Mouse (Mus musculus): ENCODE measurements around the gene Slc7a10.

The Slc7a10 gene

GRCm38 (mm10) chr7:35172519-35172918, 13.7 kb upstream of the Slc7a10 start:
- DNase-seq (ENCODE audit: low spot score) = no peak

- DNase-seq (ENCODE audit: low spot score) = no peak
These were observed 10.7 kb upstream of the Slc7a10 start for GRCm38 (mm10) chr7:35175533-35175932.

GRCm38 (mm10) chr7:35176412-35177381, 9.5 kb upstream of the Slc7a10 start:
- no peak for DNase-seq (ENCODE audit: low spot score)

DNA sequence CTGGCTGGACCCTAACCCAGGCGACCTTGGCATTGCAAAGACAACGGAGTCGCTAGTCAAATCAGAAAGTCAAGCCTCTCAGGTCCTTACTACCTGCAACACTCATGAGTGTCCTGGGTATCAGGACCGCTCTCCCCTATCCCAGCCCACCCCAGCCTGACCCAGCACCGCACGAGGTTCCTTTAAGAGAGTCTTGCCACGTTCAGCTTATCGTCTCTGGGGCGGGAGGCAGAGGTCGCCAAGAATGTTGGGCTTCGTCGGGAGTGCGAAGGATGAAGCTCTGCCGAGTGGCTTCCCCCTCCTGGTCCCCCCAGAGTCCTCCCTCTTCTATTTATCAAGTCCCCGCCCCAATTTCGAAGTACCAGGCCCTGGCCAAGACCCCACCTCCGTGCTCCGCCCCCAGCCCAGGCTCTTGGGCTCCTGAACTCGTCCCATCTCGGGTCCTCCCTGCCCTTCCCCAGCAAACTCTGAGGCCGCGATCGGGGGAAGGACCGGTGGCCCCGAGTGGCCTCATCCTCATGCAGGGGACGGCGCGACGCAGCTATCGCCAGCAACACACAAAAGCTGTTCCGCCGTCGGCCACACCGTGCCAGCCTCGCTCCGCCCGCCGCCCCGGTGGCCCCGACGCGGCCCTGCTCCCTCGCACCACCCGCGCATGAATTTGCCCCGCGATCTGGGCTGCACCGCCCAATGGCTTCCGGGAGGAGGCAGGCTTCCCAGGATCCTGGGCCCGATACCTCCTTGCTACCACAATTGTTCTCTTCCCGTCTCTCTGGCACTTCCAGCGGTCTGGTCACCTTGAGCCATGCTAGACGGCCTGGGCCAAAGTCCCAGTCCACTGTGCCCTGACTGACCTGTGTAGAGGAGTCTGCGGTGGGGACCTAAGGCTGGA, 1.1 kb upstream of the Slc7a10 start:
- peak; percentile 31 for DNase-seq (ENCODE audit: low spot score)

- no peak for DNase-seq (ENCODE audit: low spot score)
These were observed 3.5 kb downstream of the Slc7a10 start for GRCm38 (mm10) chr7:35189699-35190098.

DNA sequence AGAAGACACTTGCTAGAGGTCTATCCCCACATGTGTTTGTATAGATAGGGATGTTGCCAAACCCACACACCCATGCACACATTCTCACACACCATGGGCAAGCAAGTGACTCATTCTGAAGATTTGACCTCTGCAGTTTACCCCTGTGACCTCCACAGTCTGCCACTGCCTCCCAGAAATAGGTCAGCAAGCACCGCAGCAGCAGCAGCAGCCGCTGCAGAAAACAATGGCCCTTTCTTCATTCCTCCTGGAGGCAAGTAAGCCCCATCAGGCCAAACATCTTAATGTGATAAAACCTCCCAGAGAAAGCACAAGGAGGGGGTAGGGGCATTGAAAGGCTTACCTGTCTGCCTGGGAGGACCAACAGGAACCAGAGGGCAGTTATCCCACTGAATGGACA, 5.1 kb downstream of the Slc7a10 start:
- no peak for DNase-seq (ENCODE audit: low spot score)

GRCm38 (mm10) chr7:35197022-35197421, 10.8 kb downstream of the Slc7a10 start:
- DNase-seq (ENCODE audit: low spot score) = no peak

DNA sequence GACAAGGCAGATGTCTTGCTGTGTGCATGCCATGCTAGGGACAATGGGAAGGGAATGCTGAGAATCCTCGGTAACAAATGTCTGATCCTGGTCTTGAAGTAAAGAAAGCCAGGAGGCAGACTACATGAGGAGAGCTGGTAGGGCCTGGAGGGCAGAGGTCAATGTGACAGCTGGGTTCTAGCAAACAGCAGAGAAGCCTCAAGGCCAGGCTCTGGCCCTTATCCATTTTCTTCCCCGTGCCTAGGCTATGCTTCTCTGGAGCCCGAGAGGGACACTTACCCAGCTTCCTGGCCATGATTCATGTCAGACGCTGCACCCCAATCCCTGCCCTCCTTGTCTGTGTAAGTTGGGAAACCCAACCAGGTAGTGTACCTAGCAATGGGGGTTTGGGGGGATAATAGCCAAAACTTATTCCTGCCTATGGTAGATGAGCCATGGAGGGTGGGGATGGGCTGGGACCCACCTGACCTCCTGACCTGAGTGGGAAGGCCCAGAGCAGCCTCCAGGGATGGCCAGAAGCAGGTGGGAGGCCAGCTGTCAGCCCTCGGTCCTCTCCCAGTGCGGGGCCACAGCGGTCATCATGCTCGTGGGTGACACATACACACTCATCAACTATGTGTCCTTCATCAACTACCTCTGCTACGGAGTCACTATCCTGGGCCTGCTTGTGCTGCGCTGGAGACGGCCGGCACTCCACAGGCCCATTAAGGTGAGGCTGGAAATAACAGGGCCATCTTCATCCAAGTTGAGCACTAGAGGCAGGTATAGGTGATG, 13.0 kb downstream of the Slc7a10 start:
- no peak for DNase-seq (ENCODE audit: low spot score)

GRCm38 (mm10) chr7:35199755-35200154, 13.6 kb downstream of the Slc7a10 start:
- no peak for DNase-seq (ENCODE audit: low spot score)

DNA sequence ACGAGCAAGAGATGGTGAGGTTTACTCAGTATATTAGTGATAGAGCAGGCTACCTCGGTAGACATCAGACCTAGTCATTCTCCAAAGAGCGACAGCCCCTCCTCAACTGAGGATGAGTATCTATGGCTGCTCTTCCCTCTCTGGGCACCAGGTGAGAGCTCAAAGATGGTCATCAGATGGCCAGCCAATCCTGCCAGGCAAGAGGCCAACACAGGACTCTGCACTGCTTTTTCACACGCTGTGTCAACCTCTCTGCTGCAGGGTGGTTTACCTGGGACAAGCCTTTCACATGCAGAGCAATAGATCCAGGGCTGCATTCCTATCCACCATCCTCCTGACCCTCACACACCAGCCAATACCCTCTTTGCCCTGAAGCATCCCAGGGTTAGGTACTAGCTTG, 25.6 kb downstream of the Slc7a10 start:
- DNase-seq (ENCODE audit: low spot score) = no peak

DNA sequence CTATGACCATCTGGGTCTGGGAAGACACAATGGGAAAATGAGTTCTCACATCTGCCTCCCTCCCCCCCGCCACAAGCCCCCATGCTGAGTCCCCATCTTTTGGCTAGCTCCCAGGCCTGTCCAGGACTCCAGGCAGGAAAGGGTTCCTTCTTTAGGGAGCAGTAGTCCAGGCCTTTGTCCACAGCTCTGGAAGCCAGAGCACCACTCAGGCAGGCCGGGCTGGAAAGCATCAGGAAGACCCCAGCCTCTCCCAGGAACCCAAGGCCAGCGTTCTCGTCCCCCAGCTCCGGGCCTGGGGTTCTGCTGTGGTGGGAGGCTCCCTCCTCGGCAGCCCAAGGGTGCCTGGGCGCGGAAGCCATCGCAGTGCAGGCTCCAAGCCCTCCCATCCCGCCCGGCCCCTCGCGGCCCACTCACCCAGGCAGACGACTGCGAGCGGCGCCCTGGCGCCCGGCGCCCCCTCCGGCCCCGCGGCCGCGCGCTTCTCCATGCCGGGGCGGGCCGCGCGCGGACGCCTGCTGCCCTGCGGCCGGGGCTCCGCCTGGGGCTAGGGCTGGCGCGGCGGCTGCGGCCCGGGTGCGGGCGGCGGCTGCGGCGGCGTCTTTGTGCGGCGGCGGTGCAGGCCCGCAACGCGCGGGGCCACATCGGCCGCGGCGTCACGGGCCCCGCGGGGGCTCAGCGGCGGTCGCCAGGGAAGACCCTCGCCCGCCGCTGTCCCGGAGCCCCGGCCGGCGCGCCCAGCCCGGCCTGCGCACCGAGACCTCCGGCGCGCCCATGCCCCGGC, 28.4 kb downstream of the Slc7a10 start:
- no peak for DNase-seq (ENCODE audit: low spot score)

GRCm38 (mm10) chr7:35215225-35215624, 29.0 kb downstream of the Slc7a10 start, which contains the start of gene Lrp3:
Gene Lrp3, minus strand, starts transcription at chr7:35215498.
- peak; percentile 68 for DNase-seq (ENCODE audit: low spot score)

- no peak for DNase-seq (ENCODE audit: low spot score)
These were observed 29.5 kb downstream of the Slc7a10 start for GRCm38 (mm10) chr7:35215731-35216130.

GRCm38 (mm10) chr7:35220694-35221365, 34.6 kb downstream of the Slc7a10 start:
- DNase-seq (ENCODE audit: low spot score) = no peak

GRCm38 (mm10) chr7:35230333-35230732, 44.1 kb downstream of the Slc7a10 start:
- no peak for DNase-seq (ENCODE audit: low spot score)

- DNase-seq (ENCODE audit: low spot score) = no peak
These were observed 46.7 kb downstream of the Slc7a10 start for GRCm38 (mm10) chr7:35232796-35233455.

GRCm38 (mm10) chr7:35233861-35234260, 47.7 kb downstream of the Slc7a10 start:
- no peak for DNase-seq (ENCODE audit: low spot score)

DNA sequence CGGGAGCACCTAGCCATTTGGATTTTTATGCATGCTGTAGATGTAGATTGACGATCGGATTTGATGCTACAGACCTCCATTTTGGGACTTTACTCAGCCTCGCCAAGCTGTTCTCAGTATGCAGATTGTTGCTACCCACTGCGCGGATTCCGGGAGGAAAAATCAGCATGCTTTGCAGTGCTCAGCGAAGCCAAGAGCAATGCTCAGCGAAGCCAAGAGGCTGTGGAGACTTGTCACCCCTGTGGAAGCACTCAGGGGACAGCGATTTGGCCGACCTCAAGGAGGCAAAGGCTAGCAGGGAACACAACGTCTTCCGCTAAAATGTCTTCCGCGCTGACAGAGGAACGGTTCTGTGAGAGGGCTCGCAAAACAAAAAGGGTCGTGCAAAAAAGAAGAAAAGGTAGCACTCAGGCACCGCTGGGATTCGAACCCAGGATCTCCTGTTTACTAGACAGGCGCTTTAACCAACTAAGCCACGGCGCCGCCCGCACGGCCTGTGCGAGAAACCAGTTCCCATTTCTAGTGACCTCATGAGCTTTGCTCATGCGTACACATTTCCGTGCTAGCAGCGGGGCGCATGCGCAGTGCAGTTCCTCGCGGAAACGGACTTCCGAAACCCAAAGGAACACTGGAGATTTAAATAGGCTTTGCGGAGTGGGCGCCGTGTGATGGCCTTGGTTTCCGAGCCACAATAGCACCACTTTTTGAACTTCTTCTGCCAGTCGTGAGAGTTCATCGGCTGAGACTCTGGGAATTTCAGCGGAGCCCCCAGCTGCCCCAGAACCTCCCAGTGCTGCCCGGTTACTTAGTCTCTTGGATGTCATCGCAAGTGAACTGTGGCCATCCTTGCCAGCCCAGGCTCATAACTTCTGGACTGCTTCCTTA, 48.4 kb downstream of the Slc7a10 start:
- peak; percentile 99 for DNase-seq (ENCODE audit: low spot score)

DNA sequence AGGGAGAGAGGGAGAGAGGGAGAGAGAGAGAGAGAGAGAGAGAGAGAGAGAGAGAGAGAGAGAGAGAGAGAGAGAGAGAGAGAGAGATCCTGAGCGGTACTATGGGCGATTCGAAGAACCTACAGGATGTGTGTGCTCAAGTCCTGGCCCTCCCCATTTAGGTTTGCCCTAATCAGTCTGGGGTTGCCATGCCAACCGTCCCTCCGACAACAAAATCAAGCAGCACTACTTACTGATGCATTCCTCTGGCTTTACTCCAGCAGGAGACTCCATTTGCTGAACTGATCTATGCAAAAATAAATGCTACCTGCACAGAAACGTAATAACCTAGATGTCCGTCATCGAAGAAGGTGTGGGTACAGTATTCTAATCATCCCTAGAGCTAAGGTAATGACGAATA, 49.1 kb downstream of the Slc7a10 start:
- DNase-seq (ENCODE audit: low spot score) = no peak

Data from ovary, postnatal 14 days (tissue).